Mouse (Mus musculus) heart, embryonic 12.5 days (tissue): ENCODE results near the gene Gm37240. TPM values are rescaled to one million over a fixed set of nuclear protein-coding genes. Genes with fewer than 3 reads are reported as not detected.

Experiments used
- ATAC-seq: fragments of 200-750 bp; cut with Nextera tagmentation; 2 replicates; pipeline ENCODE4 v1.8.0; 2017; ENCODE audit warnings: moderate TSS enrichment, moderate library complexity; ENCODE audit not compliant: insufficient number of reproducible peaks, low FRiP score
- H3K27ac ChIP-seq: fragments of 300-500 bp; sonication (generic); 2 replicates; pipeline ENCODE4 v1.5.1; 2016; ENCODE audit warnings: mild to moderate bottlenecking, moderate library complexity; ENCODE audit not compliant: poor library complexity, severe bottlenecking
- H3K27me3 ChIP-seq: fragments of 300-500 bp; sonication (generic); replicated peaks from 2 replicates; pipeline ENCODE4 v1.6.1; 2016; ENCODE audit warnings: mild to moderate bottlenecking, moderate library complexity
- H3K36me3 ChIP-seq: fragments of 300-500 bp; sonication (generic); 2 replicates; pipeline ENCODE4 v1.6.1; 2016; ENCODE audit warnings: mild to moderate bottlenecking, moderate library complexity
- H3K4me1 ChIP-seq: fragments of 300-500 bp; sonication (generic); replicated peaks from 2 replicates; pipeline ENCODE4 v1.6.1; 2016; ENCODE audit warnings: mild to moderate bottlenecking
- H3K4me2 ChIP-seq: fragments of 300-500 bp; sonication (generic); 2 replicates; pipeline ENCODE4 v1.6.1; 2016; ENCODE audit warnings: mild to moderate bottlenecking, moderate library complexity
- H3K4me3 ChIP-seq: fragments of 300-500 bp; sonication (generic); 2 replicates; pipeline ENCODE4 v1.5.1; 2016; ENCODE audit warnings: mild to moderate bottlenecking
- H3K9ac ChIP-seq: fragments of 300-500 bp; sonication (generic); 2 replicates; pipeline ENCODE4 v1.6.1; 2016; ENCODE audit warnings: mild to moderate bottlenecking, moderate library complexity
- H3K9me3 ChIP-seq: fragments of 300-500 bp; sonication (generic); replicated peaks from 2 replicates; pipeline ENCODE4 v1.6.1; 2016; ENCODE audit warnings: mild to moderate bottlenecking, moderate library complexity
- WGBS: fragments of 180-500 bp; shearing (Covaris S2); methylation state at CpG from one replicate; pipeline ENCODE4 v1.1.7; 2016; 5-methylcytosine and 5-hydroxymethylcytosine counted together
- polyA plus RNA-seq: library from polyadenylated mRNA; unstranded; fragments of >200 nt; fragmentation: Nextera tagmentation; extraction: Ambion mirVana; gene quantifications from 2 replicates; pipeline ENCODE4 v1.2.1, GENCODE M21; 2016

Gene Gm37240
- polyA plus RNA-seq, 1 experiment from 2014 or later = 4.6 TPM

- Histone ChIP-seq H3K27me3 (no peaks in the 10 kb centered on the region), H3K36me3 (no peaks in the 10 kb centered on the region), H3K4me1 (no peaks in the 10 kb centered on the region), H3K27ac (no peak overlapping the region), H3K9ac (no peak overlapping the region), H3K4me3 (no peak overlapping the region), H3K9me3 (no peaks in the 10 kb centered on the region), H3K4me2 (no peak overlapping the region)
- ATAC-seq = no peak
- 79% methylated on average over 3 of the region's 3 CpGs for WGBS
Measured at GRCm38 (mm10) chr3:85301851-85302250, 585.5 kb downstream of the Gm37240 start.

- H3K4me2 ChIP-seq = no peak overlapping the region
- no peak overlapping the region for H3K4me3 ChIP-seq
- no peak for ATAC-seq
- no peaks in the 10 kb centered on the region for H3K4me1 ChIP-seq
- H3K36me3 ChIP-seq = no peaks in the 10 kb centered on the region
- WGBS = 86% methylated on average over 2 of the region's 2 CpGs
- H3K27me3 ChIP-seq = no peaks in the 10 kb centered on the region
- no peak overlapping the region for H3K9ac ChIP-seq
- H3K9me3 ChIP-seq = no peaks in the 10 kb centered on the region
- H3K27ac ChIP-seq = no peak overlapping the region
Measured at GRCm38 (mm10) chr3:85301336-85301735, 586.0 kb downstream of the Gm37240 start.

- Histone ChIP-seq H3K9me3 (no peaks in the 10 kb centered on the region), H3K27ac (no peak overlapping the region), H3K4me2 (no peak overlapping the region), H3K4me1 (no peaks in the 10 kb centered on the region), H3K4me3 (no peak overlapping the region), H3K9ac (no peak overlapping the region), H3K27me3 (no peaks in the 10 kb centered on the region), H3K36me3 (no peaks in the 10 kb centered on the region)
- 77% methylated on average over 18 of the region's 18 CpGs for WGBS
- no peak for ATAC-seq
Measured at GRCm38 (mm10) chr3:85299649-85300550, 587.4 kb downstream of the Gm37240 start.

- H3K4me1 ChIP-seq = no peaks in the 10 kb centered on the region
- WGBS = 81% methylated on average over 9 of the region's 9 CpGs
- H3K27ac ChIP-seq = no peak overlapping the region
- H3K36me3 ChIP-seq = no peaks in the 10 kb centered on the region
- no peak overlapping the region for H3K4me3 ChIP-seq
- no peak overlapping the region for H3K9ac ChIP-seq
- no peak overlapping the region for H3K4me2 ChIP-seq
- H3K27me3 ChIP-seq = no peaks in the 10 kb centered on the region
- ATAC-seq = no peak
- no peaks in the 10 kb centered on the region for H3K9me3 ChIP-seq
Measured at GRCm38 (mm10) chr3:85295229-85295628, 592.1 kb downstream of the Gm37240 start.

GRCm38 (mm10) chr3:85287627-85288026 lies 599.7 kb downstream of the Gm37240 start:
- no peaks in the 10 kb centered on the region for H3K4me1 ChIP-seq
- no peaks in the 10 kb centered on the region; the same call in 1 of the 2 replicates for H3K27me3 ChIP-seq
- 78% methylated on average over 2 of the region's 2 CpGs for WGBS
- no peaks in the 10 kb centered on the region for H3K36me3 ChIP-seq
- H3K27ac ChIP-seq = no peak overlapping the region
- no peak for ATAC-seq
- no peaks in the 10 kb centered on the region for H3K9me3 ChIP-seq
- no peak overlapping the region for H3K9ac ChIP-seq
- H3K4me2 ChIP-seq = no peak overlapping the region
- H3K4me3 ChIP-seq = no peak overlapping the region

- no peaks in the 10 kb centered on the region; the same call in 1 of the 2 replicates for H3K27me3 ChIP-seq
- no peak for ATAC-seq
- H3K9ac ChIP-seq = no peak overlapping the region
- H3K36me3 ChIP-seq = no peaks in the 10 kb centered on the region
- H3K4me1 ChIP-seq = no peaks in the 10 kb centered on the region
- H3K4me3 ChIP-seq = no peak overlapping the region
- H3K4me2 ChIP-seq = no peak overlapping the region
- no peaks in the 10 kb centered on the region for H3K9me3 ChIP-seq
- H3K27ac ChIP-seq = no peak overlapping the region
- 82% methylated on average over 2 of the region's 2 CpGs for WGBS
Measured at GRCm38 (mm10) chr3:85284483-85284882, 602.8 kb downstream of the Gm37240 start.

GRCm38 (mm10) chr3:85282816-85283215 lies 604.5 kb downstream of the Gm37240 start:
- 87% methylated on average over 5 of the region's 5 CpGs for WGBS
- Histone ChIP-seq H3K27me3 (no peaks in the 10 kb centered on the region; the same call in 1 of the 2 replicates), H3K27ac (no peak overlapping the region), H3K36me3 (no peaks in the 10 kb centered on the region), H3K9ac (no peak overlapping the region), H3K4me3 (no peak overlapping the region), H3K9me3 (no peaks in the 10 kb centered on the region), H3K4me1 (no peaks in the 10 kb centered on the region), H3K4me2 (no peak overlapping the region)
- no peak for ATAC-seq

- Histone ChIP-seq H3K4me2 (peak overlapping the region; percentile 17; the same call in 1 of the 2 replicates), H3K27ac (0 out of 2 replicates have a peak overlapping the region, but pooled peaks have one; percentile 31), H3K4me3 (no peak overlapping the region), H3K9ac (no peak overlapping the region), H3K27me3 (no peaks in the 10 kb centered on the region), H3K4me1 (peaks cover 26% of the 10 kb centered on the region), H3K36me3 (no peaks in the 10 kb centered on the region), H3K9me3 (no peaks in the 10 kb centered on the region)
- ATAC-seq = 0 out of 2 replicates have a peak, but pooled peaks have one; percentile 39
- 24% methylated on average over 10 of the region's 10 CpGs for WGBS
Measured at GRCm38 (mm10) chr3:85275075-85275474, 612.2 kb downstream of the Gm37240 start.

- Histone ChIP-seq H3K27ac (no peak overlapping the region), H3K4me2 (no peak overlapping the region), H3K27me3 (no peaks in the 10 kb centered on the region), H3K9ac (no peak overlapping the region), H3K36me3 (no peaks in the 10 kb centered on the region), H3K4me3 (no peak overlapping the region), H3K9me3 (0 out of 2 replicates have a peak, but pooled peaks cover 3% of the 10 kb centered on the region), H3K4me1 (peaks cover 26% of the 10 kb centered on the region)
- 84% methylated on average over 2 of the region's 2 CpGs for WGBS
- no peak for ATAC-seq
Measured at GRCm38 (mm10) chr3:85271491-85271890, 615.8 kb downstream of the Gm37240 start.

- peaks cover 10% of the 10 kb centered on the region; the same call in 1 of the 2 replicates for H3K4me1 ChIP-seq
- H3K36me3 ChIP-seq = no peaks in the 10 kb centered on the region
- H3K9ac ChIP-seq = no peak overlapping the region
- no peaks in the 10 kb centered on the region for H3K27me3 ChIP-seq
- no peak overlapping the region for H3K4me2 ChIP-seq
- no peak for ATAC-seq
- WGBS = 78% methylated on average over 2 of the region's 2 CpGs
- 0 out of 2 replicates have a peak, but pooled peaks cover 3% of the 10 kb centered on the region for H3K9me3 ChIP-seq
- H3K4me3 ChIP-seq = no peak overlapping the region
- H3K27ac ChIP-seq = no peak overlapping the region
Measured at GRCm38 (mm10) chr3:85264963-85265362, 622.4 kb downstream of the Gm37240 start.

- Histone ChIP-seq H3K9ac (no peak overlapping the region), H3K4me3 (no peak overlapping the region), H3K36me3 (no peaks in the 10 kb centered on the region), H3K27ac (no peak overlapping the region), H3K4me1 (peaks cover 10% of the 10 kb centered on the region; the same call in 1 of the 2 replicates), H3K4me2 (no peak overlapping the region), H3K27me3 (no peaks in the 10 kb centered on the region), H3K9me3 (0 out of 2 replicates have a peak, but pooled peaks cover 3% of the 10 kb centered on the region)
- ATAC-seq = no peak
- 67% methylated on average over 6 of the region's 6 CpGs for WGBS
Measured at GRCm38 (mm10) chr3:85264546-85264945, 622.8 kb downstream of the Gm37240 start.
